Mouse (Mus musculus): ENCODE results near the gene Neurod4.
A peak's percentile ranks its signal among the peaks of the same experiment; 100 is the strongest.
"Not testable (repeated sequence)": the region's sequence is repeated elsewhere in the genome, so short reads cannot be mapped to it uniquely, and the experiment has no call there.

Gene Neurod4

GRCm38 (mm10) chr10:130280066-130280465, at the start of gene Neurod4:
Neurod4 (minus strand) TSS chr10:130280240.
- DNase-seq, result no peak

DNA sequence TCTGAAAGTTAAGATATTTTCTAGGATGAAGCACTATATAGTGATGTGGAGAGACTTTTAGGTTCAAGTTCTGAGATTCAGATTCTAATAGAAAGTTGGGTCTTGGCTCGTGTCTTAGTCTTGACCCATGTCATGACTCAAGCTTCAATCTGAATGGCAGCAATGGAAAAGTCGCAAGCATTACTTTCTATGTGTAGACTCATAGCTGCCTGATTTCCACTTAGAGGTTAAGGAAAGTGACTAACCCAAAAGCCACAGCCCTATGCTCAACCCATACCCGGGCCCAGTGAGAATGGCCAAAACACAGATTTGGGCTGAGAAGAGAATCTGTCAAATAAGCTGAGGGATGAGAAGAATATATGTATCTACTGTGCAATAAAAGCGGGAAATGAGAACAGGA, 44.2 kb upstream of the Neurod4 start:
- DNase-seq, result no peak

DNA sequence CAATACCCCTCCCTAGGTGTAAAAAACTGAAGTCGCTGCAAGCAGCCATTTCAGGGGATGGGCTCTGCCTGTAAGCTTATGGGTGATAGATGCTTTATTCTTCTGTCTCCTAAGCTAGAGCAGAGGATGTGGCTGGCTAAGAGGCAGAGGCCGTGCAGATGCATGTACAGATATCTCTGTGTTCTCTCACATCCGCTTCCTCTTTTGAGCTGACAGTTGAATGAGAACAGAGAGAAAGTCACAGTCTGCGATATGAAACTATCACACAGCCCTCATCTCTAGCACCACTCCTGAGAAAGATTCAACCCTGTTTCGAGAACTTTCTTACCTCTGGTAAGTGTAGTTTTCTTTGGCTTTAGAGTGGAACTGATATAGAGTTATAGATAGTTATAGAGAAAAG, 42.6 kb upstream of the Neurod4 start, which contains the start of gene Tespa1:
Gene Tespa1 (plus strand): TSS at position 234 of the 400 bp plus-strand sequence.
- no peak for DNase-seq

GRCm38 (mm10) chr10:130322062-130322461, 42.0 kb upstream of the Neurod4 start:
- no peak for DNase-seq

DNA sequence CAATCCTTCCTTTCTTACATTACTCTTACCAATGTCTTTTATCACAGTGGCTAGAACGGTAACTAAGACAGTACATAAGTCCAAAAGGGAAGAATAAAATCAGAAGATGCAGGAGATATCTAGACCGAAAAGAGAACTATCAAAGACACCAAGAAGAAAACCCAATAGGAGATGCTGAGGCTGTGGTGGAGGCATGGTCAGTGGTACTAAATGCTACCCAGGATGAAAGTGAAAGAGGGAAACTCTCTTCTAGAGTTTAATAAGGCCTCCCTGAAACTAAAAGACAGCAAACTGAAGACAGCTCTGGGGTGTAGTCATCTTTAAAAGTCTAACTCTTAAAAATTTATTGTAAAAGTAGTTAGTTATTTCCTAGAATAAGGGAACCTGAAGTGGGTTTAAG, 40.7 kb upstream of the Neurod4 start:
- DNase-seq, result no peak

DNA sequence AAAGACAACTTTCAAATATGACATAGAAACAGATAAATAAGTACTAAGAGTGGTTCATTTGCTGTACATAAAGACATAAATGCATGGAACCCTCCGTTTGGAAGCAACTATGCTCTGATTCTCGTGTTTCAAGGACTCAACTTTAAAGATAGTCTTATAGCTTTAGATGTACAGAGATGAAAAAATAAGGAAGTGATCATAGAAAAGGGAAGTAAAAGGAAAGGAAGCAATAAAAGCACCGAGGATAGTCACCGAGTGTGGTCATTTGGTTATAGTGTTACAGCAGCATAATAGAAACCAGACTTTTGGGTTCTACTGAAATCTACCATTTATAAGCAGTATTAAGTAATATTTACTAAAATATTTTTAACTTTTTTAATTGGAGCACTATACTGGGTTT, 38.7 kb upstream of the Neurod4 start:
- DNase-seq, result no peak

GRCm38 (mm10) chr10:130315846-130316245, 35.8 kb upstream of the Neurod4 start:
- no peak for DNase-seq

GRCm38 (mm10) chr10:130314110-130314829, 34.2 kb upstream of the Neurod4 start:
- no peak for DNase-seq

DNA sequence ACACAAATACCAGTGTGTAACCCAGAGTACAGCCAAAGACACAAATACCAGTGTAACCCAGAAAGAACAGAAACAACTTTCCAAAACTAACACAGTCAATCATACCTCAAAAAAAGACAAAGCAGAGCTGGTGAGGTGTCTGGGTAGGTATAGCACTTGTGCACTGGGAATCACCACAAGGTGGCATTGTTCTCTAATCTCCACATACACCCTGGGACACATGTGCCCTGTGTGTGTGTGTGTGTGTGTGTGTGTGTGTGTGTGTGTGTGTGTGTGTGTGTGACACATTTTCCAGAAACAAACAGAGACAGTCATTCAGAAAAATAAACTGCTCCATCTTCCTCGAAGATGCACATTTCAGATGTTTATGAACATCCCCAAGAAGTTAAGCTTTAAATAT, 33.5 kb upstream of the Neurod4 start:
- DNase-seq, result no peak

DNA sequence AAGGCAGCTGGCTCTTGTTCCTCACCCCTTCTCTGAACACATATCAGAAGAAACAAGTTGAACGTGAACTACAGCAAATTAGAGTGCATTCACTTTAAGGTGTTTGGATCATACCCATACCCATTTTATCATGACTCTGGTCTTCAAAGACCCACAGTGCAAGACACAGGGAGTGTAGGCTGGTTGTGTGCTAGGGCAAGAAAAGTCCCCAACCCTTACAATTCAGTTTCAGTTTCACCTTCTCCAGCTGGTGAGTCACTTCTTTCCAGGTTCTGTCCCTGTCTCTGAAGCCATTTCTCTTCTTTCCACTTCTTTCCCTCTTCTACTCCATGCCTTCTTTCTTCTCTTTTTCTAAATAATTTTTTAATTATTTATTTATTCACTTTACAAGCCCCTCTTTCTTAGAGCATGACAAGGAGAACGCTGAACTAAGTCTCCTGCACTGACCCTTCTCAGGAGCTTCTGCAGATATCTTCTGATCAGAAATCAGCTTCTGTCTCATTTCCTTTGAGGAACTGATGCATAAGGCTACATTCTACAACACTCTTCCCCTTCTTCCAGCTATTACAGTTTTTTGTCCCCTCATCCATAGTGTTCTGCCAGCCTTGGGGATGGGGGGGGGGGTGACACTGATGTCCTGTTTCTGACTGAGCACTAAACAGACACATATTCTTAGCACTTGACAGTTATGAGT, 31.6 kb upstream of the Neurod4 start:
- DNase-seq, result no peak

DNA sequence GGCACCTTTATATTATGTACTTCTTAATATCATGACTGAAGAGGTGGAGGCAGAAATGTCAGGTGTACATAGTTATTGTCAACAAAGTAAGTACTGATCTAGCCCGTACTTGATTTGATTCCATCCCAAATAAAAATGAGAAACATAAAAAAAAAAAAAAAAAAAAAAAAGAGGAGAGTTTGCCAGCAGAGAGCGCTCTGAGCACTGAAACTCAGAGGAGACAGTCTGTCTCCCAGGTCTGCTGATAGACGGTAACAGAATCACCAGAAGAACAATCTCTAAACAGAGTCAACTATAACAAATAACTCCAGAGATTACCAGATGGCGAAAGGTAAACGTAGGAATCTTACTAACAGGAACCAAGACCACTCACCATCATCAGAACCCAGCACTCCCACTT, 24.1 kb upstream of the Neurod4 start:
- not testable (repeated sequence) for DNase-seq

- not testable (repeated sequence) for DNase-seq
These were observed 18.7 kb upstream of the Neurod4 start for GRCm38 (mm10) chr10:130298748-130299147.

DNA sequence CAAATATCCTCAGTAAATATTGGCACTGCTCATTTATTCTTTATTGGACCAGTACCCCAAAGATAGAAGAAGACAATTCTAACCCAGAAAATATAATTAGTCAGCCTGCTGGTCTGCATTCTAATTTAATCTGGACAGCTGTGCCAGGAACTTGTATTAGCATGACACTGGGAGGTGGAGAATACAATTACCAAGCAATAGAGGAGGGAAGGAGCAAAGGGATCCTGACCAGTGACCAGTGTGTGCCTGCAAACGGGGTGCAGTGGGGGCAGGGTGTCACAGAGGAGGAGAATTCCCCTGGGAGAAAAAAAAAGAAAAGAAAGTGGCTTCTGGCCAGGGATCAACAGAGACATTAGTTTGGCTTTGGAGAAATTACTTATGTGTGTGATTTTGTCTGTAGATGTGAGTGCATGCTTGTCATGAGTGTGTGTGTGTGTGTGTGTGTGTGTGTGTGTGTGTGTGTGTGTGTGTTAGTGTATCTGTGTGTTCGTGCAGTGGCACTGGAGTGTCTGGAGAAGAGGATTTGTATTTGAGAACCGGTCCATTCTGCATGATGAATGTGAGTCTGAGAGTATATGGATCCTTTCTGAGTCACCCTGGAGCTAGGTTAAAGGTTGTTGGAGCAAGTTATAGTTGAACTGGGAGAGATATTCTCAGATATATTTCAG, 13.8 kb upstream of the Neurod4 start:
- no peak for DNase-seq

GRCm38 (mm10) chr10:130288007-130288406, 8.0 kb upstream of the Neurod4 start:
- no peak for DNase-seq

- no peak for DNase-seq
These were observed 7.2 kb upstream of the Neurod4 start for GRCm38 (mm10) chr10:130287201-130287600.

- DNase-seq, result no peak
These were observed 2.0 kb upstream of the Neurod4 start for GRCm38 (mm10) chr10:130281982-130282449.

- no peak for DNase-seq
These were observed 3.5 kb downstream of the Neurod4 start for GRCm38 (mm10) chr10:130276496-130276895.

DNA sequence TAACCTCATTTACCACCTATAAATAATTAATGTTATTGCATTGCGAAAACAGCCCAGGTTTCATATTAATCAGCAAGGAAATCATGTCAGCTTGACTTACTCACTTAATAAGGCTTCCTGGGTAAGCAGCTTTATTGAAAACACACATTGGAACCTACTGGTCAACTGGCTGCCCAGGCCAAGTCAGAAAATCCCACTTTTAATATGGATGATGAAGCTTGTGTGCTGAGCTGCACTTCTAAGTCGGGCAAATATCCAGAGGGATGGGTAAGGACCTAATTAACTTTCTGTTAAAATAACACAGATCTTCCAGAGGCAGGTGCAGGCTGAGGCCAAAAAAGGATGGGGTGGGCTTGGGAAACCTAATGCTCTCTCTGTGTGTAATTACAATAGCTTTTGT, 4.3 kb downstream of the Neurod4 start:
- DNase-seq, result no peak

- DNase-seq, result peak; percentile 86
These were observed 16.8 kb downstream of the Neurod4 start for GRCm38 (mm10) chr10:130263203-130263602.

DNA sequence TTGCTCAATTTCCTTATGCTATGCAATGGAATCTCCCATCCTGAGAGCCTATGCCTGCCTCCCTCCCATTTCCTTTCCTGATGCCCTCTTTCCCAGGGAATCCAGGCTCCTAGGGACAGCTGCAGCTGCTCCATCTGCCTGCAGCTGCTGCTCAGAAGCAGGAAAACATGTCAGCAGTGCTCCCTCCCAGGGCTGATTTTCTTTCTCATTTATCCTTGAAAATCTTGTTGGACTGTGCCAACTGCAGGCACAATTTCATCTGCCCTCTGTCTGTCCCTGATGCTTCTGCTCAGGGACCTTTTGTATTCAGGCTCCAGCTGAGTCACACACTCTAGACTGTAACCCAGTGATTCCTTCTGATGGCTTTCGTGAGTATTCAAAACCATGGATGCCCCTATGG, 20.6 kb downstream of the Neurod4 start:
- DNase-seq, result no peak

DNA sequence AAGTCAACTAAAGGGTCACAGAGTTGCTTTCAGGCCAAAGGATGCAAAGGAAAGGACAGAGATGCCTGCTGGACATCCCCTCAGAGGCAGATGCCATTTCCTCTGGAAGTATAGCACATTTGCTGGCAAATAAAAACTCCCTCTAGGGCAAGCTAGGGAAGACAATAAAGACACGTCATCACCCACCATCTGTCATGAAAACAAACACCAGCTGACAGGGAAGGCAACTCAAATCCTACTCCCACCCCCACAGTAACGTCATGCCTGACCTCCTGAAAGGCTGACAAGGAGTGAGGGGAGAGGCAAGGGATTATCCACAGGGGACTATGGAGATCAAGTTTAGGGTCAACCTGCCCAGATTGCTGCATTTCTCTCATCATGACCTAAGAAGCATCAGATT, 35.8 kb downstream of the Neurod4 start:
- peak; percentile 27 for DNase-seq

- no peak for DNase-seq
These were observed 41.5 kb downstream of the Neurod4 start for GRCm38 (mm10) chr10:130238318-130239209.

- DNase-seq, result no peak
These were observed 45.5 kb downstream of the Neurod4 start for GRCm38 (mm10) chr10:130234576-130234975.
